Mouse (Mus musculus): Measurements from ENCODE around the gene Olfr1359.

Olfr1359 gene

DNA sequence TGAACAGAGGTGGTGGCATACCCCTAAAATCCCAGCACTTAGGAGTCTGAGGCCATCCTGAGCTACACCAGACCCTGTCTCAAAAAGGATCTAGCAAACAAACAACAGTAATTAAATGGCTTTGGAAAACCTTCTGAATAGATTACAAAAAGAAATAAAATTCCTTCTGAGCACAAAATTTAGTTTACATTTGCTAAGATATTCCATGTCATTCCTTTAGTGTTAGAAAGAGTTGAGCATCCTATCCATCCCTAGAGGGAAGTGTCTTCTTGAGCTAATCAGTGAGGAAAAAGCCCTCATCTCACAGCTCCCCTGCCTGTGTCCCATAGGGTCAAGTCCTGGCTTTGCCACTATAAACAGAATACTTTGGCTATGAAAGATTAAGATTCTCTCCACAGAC lies at the start of gene Olfr1359:
Olfr1359 (plus strand) TSS at position 301 of the 400 bp plus-strand sequence.
- no peak for DNase-seq

DNA sequence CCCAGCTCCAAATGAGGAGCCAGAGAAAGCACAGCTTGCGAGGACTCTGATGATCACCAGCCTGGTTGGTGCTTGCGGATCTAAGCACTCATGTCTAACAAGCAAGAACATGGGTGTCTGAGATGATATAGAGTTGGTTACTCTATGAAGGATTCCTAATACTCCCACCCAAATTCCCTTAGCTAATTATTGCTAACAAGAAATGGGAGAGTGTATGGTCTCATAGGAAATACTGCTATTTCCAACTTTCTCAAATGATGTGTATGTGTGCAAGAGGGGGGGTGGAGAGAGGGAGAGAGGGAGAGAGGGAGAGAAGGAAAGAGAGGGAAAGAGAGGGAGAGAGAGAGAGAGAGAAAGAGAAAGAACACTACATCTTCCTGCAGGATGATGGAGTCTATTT lies 34.6 kb upstream of the Olfr1359 start, which contains the start of gene Olfr1361:
Olfr1361 (minus strand) TSS at position 101 of the 400 bp plus-strand sequence.
- DNase-seq = no peak

DNA sequence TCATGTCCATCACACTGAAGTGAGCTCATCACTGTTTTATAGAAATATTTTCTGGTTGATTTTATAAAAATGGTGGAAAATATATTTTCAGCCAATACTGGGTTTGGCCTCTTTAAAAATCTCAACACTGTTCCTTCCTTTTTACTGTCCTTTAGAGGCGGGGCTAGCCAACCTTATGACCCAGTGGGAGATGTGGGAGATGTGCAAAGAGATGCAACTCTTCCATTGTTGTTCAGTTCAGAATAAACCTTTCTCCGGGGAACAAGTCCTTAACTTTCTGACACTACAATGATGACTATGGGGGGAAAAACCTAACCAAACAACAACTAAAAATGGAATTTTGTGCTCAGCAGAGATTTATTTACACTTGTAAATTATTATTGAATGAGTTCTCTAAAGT lies 20.6 kb upstream of the Olfr1359 start, which contains the start of gene Olfr1360:
Olfr1360 (minus strand) TSS at position 101 of the 400 bp plus-strand sequence.
- no peak for DNase-seq

DNA sequence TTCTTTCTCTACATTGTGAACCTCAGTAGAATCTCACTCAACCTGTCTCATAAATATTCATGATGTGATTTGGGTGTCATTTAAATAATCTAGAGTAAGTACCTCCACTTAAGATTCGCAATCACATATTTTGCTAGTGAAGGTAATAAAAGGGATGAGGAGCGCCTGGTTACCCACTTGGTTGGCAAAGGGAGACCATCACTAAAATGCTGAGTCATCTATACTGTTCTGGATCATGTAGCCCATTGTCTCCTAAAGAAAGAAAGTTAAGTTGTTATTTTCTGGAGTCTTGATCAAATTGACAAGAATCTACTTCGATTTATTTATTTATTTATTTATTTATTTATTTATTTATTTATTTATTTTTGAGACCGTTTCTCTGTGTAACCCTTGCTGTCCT lies 8.8 kb downstream of the Olfr1359 start:
- DNase-seq = no peak

DNA sequence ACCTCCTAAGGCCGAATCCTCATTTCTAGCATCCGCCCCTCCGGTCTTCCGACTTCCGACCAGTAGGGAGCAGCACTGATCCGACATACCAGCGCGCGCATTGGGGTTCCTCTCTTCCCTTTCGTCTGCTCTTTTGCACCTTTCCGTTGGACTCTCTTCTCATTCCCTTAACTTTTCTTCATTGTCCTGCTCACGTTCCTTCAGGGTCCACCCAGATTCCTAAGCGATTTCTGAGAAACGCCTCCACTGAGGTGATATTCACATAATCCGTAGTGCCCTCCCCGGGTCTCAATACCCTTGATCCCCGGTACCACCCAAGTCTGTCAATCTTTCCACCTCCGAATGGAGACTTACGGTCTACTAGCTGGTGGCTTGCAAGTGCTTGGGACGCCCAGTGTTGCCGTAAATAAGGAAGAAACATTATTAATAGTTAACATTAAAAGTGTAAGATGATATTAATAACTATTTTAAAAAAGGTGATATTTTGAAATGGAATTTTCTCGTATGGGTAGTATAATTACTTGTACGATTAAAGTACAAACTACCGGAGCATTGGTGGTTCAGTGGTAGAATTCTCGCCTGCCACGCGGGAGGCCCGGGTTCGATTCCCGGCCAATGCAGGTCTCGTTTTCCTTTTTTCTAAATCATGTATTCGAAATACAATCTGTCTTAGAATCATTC lies 12.3 kb downstream of the Olfr1359 start:
- DNase-seq = peak; percentile 92 to 94

DNA sequence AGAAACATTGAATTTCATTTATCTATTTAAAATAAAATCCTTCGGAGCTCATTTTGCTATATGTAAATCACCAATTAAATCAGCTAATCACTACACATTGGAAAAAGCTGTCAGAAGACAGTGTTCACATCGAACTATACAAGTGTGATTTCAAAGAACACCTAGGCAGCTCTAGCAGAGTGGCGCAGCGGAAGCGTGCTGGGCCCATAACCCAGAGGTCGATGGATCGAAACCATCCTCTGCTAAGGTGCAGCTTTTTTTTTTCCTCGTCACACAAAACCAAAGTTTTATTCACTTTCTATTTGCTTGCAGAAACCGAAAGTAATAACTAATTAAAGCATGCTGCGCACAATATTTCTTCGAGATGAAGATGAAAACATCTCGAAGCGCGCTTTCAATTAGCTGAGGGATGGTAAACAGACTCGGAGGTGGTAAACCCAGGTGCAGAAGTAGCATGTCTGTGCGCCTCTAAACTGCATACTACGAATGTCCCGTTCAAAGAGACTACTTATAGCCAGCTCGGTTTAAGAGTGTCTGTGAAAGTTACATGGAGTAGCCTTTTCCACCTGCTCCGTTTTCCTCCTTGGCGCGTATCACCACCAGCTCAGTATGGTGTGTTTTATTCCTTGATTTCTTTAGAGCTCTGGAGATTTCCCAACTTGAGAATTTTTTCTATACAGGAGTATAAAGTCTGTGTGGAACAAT lies 13.1 kb downstream of the Olfr1359 start:
- DNase-seq = peak; percentile 74 to 82

DNA sequence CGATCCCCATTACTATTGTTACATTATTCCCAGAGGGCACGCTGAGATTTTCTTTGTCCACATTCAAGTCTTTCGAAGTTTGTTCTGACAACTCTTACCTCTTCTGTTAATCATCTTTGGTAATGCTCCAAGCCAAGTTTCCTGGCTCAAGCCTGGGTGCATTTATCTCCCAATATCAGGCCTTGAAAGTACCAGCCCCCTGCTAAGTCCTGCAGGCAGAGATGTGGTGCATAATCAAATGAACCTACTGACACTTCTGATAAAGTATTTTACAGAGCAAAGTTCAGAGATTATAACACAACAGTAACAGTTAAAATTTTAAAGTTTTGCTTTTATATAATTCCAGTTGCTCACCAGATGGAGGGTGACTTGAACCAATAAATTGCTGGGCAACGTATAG lies 13.8 kb downstream of the Olfr1359 start:
- no peak for DNase-seq

DNA sequence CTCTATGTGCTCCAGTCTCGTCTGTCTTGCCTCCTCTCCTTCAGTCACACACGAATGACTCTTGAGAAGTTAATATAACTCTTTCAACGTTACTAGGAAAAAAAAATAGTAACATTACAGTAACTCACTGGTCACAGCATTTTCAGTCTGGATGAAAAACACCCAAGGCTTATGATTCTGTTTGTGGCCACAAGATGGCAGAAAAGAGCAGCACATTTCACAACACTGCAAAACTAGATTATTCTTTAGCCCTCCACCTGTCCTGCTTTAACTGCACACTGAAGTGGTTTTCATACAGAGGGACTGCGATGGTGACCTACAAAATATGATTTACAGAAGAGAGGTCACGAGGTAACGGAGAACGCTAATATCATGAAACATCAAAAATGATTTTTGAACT lies 16.8 kb downstream of the Olfr1359 start:
- DNase-seq = peak; percentile 68 to 74

DNA sequence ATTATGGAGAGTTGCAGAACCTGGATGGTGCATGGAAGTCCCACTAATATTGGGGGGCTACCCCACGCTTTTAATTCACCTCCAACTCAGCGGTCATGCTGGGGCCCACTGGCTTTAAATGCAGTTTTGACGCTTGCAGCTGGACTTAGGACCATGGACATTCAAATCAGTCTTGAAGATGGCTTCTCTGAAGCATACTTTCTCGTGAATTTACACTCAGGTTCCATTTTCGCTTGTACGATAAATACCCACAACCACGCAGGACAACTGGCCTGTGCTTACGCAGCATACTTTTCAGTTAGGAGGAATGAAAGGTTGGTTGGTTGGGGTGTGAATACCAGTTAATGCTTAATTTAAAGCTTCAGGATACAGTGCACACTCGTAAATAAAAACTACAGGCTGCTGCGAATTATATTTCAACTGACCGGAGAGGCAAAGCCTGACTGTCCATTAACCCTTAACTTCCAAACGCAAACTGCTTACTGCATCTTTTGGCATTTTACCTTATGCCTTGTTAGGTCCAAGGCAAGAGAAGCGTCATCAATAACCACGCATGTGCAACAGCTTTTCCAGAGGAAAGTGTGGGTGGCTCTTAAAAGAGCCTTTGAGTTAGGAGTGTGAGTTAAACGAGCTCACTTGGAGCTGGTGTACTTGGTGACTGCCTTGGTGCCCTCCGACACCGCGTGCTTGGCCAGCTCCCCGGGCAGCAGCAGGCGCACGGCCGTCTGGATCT lies 17.4 kb downstream of the Olfr1359 start:
- peak; percentile 15 to 45 for DNase-seq

DNA sequence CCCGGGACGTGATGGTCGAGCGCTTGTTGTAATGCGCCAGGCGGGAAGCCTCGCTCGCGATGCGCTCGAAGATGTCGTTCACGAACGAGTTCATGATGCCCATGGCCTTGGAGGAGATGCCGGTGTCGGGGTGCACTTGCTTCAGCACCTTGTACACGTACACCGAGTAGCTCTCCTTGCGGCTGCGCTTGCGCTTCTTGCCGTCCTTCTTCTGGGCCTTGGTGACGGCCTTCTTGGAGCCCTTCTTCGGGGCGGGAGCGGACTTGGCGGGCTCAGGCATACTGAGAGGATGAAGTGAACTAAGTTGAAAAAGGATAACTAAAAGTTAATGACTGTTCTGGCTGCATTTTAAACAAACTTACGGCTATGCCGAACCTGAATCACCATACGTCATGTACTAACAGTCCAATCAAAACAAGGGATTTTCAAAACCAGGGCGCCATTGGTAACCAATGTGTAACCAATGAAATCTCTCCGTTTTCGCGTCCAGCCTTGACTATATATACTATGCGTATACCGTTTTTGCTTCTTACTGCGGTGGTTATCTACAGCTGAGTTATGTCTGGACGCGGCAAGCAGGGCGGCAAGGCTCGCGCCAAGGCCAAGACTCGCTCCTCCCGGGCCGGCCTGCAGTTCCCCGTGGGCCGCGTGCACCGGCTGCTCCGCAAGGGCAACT lies 18.1 kb downstream of the Olfr1359 start, which contains the start of the genes Hist1h2bl and Hist1h2ai:
Hist1h2bl (minus strand) TSS at position 280 of the 676 bp plus-strand sequence.
Hist1h2ai (plus strand) TSS at position 559 of the 676 bp plus-strand sequence.
- DNase-seq = peak; percentile 75 to 83

DNA sequence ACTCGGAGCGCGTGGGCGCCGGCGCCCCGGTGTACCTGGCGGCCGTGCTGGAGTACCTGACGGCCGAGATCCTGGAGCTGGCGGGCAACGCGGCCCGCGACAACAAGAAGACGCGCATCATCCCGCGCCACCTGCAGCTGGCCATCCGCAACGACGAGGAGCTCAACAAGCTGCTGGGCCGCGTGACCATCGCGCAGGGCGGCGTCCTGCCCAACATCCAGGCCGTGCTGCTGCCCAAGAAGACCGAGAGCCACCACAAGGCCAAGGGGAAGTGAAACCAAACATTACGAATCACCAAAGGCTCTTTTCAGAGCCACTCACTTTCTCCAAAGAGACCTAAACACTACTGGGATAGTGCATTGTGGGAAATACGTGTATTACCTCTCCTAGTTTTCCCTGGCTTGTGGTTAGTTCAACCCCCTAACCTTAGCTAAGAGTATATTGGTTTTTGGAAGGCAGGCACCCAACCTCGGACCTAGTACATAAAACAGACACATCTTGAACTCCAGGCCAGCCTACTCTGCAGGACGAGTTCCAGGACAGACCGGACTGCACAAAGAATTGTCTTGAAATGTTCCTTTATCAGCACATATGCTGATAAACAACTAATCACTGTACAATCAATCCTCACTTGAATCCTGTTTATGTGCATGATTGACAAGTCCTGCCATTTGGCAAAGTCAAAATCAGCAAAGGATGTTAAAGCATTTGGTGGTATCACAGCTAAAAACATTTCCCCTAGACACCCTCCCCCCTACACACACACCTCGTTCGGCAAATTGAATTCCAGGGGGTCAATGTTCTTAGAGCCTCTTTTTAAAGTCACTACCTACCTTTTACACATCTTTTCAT lies 18.9 kb downstream of the Olfr1359 start:
- DNase-seq = peak in 1 of 2 experiments; percentile 38

DNA sequence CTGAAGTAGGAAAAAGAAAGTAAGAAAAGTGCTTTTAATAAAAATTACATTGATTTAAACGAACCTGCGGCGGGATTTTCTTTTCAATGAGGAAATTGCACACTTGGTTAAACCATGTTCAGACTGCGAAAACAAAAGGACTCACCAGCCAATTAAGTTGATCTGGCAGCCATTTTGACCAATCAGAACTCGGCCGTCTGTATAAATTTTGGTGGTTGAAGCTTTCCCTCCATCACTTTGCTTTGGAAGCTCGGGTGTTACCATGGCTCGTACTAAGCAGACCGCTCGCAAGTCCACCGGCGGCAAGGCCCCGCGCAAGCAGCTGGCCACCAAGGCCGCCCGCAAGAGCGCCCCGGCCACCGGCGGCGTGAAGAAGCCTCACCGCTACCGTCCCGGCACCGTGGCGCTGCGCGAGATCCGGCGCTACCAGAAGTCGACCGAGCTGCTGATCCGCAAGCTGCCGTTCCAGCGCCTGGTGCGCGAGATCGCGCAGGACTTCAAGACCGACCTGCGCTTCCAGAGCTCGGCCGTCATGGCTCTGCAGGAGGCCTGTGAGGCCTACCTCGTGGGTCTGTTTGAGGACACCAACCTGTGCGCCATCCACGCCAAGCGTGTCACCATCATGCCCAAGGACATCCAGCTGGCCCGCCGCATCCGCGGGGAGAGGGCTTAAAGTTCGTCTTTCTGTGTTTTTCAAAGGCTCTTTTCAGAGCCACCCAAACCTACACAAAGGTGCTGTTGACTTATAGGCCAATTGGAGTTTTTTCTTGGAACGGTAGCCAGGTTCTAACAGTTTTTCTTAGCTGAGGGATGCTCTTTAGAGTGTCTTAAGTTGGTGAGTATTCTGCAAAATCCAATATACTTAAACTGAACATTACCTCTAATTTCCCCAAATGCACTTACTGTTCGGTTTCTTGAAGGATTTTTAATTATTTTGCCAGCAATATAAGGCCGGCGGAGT lies 19.8 kb downstream of the Olfr1359 start, which contains the start of gene Hist1h3h:
Hist1h3h (plus strand) TSS at position 263 of the 961 bp plus-strand sequence.
- peak; percentile 82 to 89 for DNase-seq

DNA sequence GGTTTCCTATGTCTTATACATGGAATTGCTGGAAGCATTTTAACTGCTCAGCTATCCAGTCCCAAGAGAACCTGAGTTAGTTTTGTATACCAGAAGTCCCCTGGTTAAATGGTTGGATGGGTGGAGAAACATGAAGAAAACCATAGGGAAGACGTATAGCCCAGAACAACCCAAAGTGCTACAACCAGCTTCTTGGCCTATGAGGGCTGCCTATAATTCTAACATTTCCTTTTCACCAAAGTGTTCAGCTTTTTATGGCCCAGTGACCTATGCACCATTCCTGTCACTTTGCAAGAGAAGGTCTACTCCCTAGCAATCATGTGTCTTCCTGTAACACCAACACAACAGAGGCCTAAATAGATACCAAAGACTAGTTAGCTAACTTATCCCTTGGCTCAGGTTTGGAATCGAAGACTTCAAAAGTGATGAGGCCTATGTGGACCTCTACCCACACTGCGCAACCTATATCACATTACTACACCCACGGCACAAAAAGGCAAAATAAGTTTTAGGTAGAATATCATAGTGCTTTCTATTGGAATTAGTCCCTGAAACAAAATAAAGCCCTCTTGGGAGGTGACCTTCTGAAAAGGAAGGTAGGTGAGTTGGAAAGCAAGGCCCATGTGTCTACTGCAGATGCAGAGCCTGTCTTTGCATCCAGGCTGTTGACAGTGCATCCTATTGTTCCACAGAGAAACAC lies 20.6 kb downstream of the Olfr1359 start:
- DNase-seq = no peak

DNA sequence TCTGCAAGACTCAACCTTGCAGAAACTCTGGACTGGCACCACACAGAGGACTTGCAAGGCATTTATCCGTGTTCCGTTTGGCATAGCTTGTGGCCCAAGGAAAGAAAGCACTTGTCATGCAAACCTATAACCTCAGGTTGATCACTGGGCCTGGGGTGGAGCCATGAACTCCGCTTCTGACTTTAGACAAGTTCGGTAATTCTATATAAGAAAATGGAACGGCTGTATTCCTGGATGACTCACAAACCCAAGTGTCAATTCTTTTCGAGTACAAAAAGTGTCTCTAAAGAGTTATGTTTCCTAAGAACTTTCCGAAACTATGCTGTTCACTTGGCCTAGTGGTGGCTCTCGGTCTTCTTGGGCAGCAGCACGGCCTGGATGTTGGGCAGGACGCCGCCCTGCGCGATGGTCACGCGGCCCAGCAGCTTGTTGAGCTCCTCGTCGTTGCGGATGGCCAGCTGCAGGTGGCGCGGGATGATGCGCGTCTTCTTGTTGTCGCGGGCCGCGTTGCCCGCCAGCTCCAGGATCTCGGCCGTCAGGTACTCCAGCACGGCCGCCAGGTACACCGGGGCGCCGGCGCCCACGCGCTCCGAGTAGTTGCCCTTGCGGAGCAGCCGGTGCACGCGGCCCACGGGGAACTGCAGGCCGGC lies 23.3 kb downstream of the Olfr1359 start:
- peak; percentile 9 to 16 for DNase-seq

DNA sequence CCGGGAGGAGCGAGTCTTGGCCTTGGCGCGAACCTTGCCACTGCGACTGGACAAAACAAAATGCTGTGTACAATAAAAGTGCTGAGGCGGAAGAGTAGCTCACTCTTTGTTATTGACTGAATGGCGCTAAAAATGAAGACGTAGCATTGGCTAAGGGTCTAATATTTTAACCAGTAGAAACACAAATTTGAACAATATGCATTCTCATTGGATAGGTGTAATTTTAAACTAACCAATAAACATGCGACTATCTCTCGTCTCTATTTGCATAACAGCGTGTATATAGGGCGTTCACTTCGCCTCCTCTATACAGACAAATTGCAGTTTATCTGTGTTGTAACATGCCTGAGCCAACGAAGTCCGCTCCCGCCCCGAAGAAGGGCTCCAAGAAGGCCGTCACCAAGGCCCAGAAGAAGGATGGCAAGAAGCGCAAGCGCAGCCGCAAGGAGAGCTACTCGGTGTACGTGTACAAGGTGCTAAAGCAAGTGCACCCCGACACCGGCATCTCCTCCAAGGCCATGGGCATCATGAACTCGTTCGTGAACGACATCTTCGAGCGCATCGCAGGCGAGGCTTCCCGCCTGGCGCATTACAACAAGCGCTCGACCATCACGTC lies 24.0 kb downstream of the Olfr1359 start, which contains the start of gene Hist1h2bm:
Hist1h2bm (plus strand) TSS at position 288 of the 616 bp plus-strand sequence.
- peak; percentile 62 to 77 for DNase-seq

DNA sequence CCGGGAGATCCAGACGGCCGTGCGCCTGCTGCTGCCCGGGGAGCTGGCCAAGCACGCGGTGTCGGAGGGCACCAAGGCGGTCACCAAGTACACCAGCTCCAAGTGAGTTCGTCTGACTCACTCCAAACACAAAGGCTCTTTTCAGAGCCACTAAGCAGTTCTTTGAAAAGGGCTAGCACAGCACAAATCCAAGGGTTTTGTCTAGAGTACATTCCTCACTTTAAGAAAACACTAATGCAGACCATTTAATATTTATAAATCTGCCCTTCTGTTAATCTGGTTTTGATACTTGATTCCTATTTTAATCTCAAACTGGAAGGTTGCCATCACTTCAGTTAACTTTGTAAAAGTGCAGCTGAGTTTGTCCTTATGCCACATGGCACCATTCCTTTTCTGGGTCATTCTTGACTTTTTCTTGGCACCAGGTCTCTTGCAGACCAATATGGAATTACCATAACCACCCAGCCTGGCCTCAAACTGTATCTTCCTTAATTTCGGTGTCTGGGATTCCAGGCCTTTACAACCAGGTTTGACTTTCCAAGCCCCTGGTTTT lies 24.5 kb downstream of the Olfr1359 start:
- DNase-seq = no peak

DNA sequence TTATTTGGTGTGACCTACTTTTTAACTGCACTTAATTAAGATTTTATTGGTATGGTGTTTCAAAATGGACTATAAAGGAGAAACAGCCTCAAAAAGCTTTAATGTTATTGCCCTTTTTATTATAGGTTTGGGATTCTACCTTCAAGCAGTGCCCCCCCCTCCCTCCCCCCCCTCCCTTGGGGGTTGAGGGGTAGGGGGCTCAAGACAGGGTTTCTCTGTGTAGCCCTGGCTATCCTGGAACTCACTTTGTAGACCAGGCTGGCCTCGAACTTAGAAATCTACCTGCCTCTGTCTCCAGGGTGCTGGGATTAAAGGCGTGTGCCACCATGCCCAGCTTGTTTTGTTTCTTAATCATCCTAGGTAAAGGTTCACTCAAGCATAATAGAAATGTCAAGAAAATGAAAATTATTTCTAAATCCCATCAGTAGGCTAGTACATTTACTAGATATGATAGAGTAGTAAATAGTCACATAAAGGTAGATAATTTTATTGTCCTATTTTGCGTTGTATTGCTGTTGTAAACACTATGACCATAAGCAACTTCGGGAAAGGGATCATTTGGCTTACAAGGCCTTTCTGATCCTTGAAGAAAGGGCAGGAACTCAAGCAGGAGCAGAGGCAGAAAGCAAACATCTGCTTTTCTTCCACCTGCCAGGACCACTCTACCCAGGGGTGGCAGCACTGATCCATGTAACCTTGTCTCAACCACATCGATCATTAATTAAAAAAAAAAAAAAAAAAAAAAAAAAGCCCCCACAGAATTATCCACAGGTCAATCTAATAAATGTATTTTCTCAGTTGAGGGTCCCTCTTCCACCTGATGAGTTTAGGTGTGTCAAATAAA lies 25.3 kb downstream of the Olfr1359 start:
- peak in 1 of 2 experiments; percentile 28 for DNase-seq

All from kidney, postnatal 4 days (tissue).